Mouse (Mus musculus) c-Kit-positive CD71-positive TER-119-positive erythroid progenitor cells, embryonic 14.5 days (primary cell): ENCODE measurements around the gene Tbpl1.

ENCODE experiments used
- DNase-seq: peaks from one replicate; pipeline ENCODE4 v3.0.0-alpha.2; 2013; ENCODE audit warnings: low spot score

Gene Tbpl1

GRCm38 (mm10) chr10:22708190-22708843, 23.4 kb downstream of the Tbpl1 start:
- DNase-seq: no peak

GRCm38 (mm10) chr10:22703844-22704243, 27.9 kb downstream of the Tbpl1 start:
- DNase-seq: no peak

GRCm38 (mm10) chr10:22701485-22702315, 30.0 kb downstream of the Tbpl1 start:
- DNase-seq: no peak

GRCm38 (mm10) chr10:22700773-22701172, 31.0 kb downstream of the Tbpl1 start:
- no peak for DNase-seq

- no peak for DNase-seq
These were observed 32.0 kb downstream of the Tbpl1 start for GRCm38 (mm10) chr10:22699487-22700335.

GRCm38 (mm10) chr10:22698158-22698953, 33.4 kb downstream of the Tbpl1 start:
- DNase-seq: no peak

GRCm38 (mm10) chr10:22696864-22697263, 34.9 kb downstream of the Tbpl1 start:
- DNase-seq: no peak

GRCm38 (mm10) chr10:22696236-22696635, 35.5 kb downstream of the Tbpl1 start:
- DNase-seq: no peak

- no peak for DNase-seq
These were observed 55.7 kb downstream of the Tbpl1 start for GRCm38 (mm10) chr10:22675848-22676630.

- DNase-seq: no peak
These were observed 57.6 kb downstream of the Tbpl1 start for GRCm38 (mm10) chr10:22674176-22674575.

- DNase-seq: no peak
These were observed 63.2 kb downstream of the Tbpl1 start for GRCm38 (mm10) chr10:22668509-22668908.

- no peak for DNase-seq
These were observed 71.3 kb downstream of the Tbpl1 start for GRCm38 (mm10) chr10:22660286-22661000.

GRCm38 (mm10) chr10:22659386-22659725, 72.4 kb downstream of the Tbpl1 start:
- DNase-seq: no peak

- DNase-seq: no peak
These were observed 73.0 kb downstream of the Tbpl1 start for GRCm38 (mm10) chr10:22658534-22659385.
